Mouse (Mus musculus) cerebellum, postnatal 10 days (tissue): ENCODE data around the gene Rps26.

Source experiments
- DNase-seq, 2 experiments: peaks; one replicate each; pipeline ENCODE4 v3.0.0; 2021; ENCODE audit warnings: mixed read lengths in 2 of 2

Gene Rps26

DNA sequence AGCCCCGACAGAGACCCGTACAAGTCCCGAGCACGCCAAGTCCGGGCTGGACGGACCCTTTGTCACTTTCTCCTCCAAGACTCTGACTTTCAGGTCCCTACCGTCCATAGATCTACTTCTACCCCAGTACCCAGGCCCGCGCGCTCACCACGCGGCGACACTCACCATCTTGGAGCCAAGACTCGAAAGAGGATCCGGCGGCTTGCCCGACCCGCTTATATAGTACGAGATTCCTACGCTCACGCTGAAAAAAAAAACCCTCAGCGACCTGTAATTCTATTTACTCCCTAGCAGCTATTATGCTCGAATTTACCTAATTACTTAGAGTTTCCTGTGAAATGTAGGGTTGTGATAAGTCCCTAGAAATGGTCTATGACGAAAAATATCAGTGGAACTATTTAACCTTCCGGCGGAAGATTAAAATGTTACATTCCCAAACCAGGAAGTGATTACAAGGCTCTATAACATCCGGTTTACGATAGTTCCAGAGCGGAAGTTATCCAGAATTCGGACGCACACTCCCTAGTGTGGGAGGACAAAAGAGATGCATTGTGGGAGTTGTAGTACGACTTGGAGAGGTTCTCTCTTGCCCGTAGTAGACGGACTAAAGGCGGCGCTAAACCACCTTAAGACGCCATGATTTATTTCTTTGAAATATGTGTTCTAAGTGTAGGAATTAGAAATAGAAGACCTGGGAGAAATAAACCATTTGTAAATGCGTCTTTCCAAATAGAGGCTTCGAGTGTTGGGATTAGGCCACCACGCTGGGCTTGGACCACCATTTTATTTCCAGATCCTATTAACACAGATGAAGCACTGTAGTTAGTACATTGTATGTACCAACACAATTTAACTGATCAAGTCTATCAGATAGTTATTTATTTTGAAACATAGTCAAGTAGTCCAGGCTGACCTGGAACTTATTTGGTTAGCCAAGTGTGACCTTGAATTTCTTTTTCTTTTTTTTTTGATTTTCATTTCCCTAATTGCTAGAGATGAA, at the start of gene Rps26:
TSS of gene Rps26 (minus strand) at position 437 of the 1,000 bp plus-strand sequence.
- peak; percentile 93 to 96 for DNase-seq

DNA sequence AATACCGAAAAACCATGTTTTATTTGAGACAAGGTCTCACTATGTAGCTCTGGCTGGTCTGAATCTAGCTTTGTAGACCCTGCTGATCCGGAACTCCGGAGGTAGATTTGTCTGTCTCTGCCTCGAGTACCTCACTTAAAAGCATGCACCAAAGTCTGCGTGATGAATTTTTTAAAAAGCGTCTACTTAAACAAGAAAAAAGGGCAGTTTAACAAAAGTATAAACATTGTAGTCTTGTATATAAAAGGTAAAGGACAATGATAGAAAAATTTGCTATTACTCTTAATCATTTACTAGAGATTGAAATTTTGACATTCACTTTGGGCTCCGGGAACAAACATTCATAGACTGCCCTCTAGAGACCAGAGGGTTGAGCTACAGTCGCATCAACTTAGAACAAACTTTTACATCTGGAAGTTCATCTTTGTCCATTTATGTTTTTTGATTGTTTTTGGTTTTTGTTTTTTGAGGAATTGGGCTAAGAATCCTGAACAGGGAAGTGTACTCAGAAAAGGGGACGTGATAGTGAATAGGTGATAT, 48.0 kb upstream of the Rps26 start:
- DNase-seq: peak; percentile 38 to 59

DNA sequence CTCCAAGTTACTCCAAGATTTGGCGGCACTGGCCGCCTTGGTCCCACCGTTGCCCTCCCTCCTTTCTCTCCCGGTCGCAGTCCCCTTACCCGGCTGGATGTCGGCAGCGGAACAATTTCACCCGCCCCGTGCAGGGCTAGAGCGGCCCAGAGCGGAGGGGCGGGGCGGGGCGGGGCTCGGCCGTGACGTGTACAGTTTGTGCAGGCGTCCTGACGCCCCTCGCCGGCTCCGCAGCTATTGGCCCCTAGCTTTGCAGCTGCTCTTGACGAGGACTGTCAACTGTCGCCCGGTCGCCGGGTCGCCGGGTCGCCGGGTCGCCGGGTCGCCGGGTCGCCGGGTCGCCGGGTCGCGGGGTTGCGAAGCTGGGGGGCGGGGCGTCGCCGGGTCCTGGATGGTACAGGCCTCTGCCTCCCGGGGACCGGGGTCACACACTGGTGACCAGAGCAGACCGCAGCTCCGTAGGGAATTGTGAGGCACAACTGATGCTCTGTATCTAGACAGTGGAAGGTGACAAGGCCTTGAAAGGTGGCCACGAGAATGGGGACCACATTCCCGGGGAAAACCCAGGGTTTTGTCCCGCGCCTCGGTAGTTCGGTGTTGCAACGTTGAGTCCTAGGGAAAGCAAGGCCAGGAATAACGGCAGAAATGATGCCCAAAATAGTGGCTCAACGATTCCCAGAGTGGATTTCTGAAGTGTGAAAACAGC, 47.4 kb upstream of the Rps26 start, which contains the start of gene Suox:
TSS of gene Suox (minus strand) at position 311 of the 706 bp plus-strand sequence.
- DNase-seq: peak; percentile 91 to 94

DNA sequence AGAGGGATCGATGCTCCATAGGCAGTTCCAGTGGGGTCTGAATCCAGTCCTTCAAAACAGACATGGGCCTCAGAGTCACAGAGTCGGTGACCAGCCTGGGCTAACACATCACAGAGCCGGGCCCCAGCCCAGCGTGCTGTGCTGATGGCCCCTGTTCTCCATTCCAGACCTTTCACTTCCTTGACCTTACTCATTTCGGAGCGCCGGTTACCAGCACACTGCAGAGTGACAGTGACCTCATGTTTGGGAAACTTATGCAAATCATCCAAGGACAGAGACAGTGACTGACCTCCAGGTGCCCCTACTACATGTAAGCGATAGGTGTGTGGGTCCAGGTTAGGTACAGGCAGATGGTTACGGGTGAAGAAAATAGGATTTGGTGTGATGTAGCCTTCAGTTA, 44.6 kb upstream of the Rps26 start:
- DNase-seq: no peak

DNA sequence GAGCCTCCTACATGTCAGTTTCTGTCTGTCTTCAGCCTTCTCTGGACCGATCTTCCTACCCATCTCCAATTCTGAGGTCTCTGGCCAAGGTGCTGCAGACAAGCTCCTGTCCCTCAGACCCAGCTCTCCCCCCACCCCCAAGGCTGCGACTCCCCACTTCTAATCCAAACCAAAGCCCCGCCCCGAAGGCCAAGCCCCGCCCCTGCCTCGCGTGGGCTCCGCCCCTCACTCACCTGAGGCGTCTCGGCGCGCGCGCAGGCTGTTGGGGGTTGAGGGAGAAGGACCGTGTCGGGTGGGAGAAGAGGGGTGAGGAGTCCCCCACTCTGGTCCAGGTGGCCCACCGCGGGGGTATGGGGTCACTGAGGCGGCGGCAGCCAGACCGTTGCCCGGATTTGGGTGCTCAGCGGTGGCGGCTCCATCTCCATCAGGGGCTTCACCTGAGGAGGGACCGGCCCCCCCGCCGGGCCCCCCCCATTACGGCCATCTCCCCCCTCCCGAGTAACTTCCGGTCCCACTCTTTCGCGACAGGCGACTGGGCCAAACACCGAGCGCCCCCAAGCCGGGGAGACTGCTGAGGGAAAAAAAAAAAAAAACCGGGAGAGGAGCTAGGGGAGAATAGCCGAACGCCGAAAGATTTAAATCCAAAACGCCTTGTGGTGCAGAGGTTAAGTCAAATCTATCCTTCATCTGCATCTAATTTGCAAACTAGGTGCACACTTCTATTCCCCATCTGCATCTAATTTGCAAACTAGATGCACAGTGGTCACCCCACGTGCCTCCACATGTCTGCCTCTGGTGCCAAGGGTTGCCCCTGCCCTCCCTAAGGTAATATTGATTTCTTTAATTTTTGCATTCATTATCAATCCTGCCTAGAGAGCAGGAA, 42.5 kb upstream of the Rps26 start:
- DNase-seq: peak; percentile 91 to 92

DNA sequence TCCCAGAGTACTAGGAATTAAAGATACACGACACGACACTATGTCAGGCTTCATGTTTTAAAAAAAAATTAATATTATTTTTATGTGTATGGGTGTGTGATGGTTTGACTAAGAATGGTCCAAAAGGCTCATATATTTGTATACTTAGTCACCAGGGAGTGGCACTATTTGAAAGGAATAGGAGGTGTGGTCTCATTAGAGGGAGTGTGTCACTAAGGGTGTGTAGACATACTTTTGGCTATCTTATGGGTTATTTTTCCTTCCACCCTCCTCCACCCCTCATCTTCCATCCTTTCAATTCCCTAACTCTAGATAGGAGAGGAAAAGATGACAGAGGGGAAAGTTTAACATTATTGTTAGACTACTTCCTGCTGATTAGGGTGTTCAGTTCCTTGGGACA, 39.3 kb upstream of the Rps26 start:
- no peak for DNase-seq

DNA sequence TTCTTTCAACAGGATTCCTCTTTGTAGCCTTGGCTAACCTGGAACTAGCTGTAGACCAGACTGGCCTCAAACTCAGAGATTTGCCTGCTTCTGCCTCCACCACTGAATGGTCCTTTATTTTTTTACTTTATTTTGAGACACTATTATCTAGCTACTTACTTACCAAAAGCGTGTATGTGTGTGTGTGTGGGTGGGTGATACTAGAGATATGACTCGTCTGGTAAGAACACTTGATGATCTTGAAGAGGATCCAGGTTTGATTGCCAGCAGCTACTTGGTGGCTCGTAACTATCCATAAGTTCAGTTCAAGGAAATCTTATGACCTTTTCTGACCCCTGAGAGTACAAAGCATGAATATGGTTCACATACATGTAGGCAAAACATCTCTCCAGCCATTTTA, 38.8 kb upstream of the Rps26 start:
- no peak for DNase-seq

DNA sequence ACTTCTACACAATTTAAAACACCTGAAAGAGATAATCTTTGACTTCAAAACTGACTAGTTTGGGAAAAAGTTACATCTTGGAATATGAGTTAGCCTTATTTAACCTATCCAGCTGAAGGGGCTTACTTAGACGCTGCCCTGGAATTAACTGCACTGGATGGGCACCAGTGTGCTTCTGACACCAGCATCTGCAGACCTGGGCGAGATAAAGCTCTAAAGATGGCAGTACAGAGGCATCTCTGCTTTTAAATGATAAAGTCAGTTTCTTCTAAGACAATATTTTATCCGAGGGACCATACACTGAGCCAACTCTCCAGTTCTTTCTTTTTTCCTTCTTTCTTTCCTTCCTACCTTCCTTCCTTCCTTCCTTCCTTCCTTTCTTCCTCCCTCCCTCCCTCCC, 38.3 kb upstream of the Rps26 start:
- no peak for DNase-seq

DNA sequence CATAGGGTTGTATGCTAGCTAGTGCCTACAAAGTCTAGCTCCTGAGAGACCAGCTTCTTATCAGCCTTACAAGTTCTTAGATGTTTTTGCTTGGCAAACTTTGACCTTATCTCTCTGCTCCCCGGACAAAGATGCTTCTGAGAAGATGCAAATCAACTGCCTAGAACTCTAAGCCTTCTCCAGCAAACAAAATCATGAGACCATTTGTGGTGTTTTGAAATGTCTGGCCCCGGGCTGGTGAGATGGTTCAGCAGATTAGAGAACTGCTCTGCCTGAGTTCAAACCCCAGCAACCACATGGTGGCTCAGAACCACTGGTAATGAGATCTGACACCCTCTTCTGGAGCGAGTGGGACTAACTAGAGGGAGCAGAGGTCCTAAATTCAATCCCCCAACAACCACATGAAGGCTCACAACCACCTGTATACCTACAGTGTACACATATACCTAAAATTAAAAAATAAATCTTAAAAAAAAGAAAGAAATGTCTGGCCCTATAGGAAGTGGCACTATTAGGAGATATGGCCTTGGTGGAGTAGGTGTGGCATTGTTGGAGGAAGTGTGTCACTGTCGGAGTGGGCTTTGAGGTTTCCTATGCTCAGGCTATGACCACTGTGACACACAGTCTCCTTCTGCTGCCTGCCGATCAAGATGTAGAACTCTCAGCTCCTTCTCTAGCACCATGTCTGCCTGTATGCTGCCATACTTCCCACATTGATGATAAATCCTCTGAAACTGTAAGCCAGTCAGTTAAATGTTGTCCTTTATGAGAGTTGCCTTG, 37.1 kb upstream of the Rps26 start:
- no peak for DNase-seq

DNA sequence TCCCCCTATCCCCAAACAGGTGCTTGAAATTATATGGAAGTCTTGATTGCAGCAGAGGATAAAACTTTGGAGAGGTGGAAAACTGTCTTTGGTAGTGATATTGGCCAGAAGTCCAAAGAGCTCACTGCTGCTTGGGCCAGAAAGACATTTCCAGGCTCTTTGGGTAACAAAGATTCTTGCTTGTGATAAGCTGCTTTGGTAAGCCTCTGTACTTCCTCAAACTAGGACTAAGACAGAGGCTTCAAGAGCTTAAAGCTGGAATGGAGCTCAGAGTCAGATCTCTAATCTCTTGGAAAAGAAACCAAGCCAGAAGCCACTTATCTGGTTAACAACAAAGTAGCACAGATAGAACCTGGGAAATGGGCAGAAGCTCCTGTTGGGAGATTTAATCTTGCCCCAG, 35.9 kb upstream of the Rps26 start:
- no peak for DNase-seq

DNA sequence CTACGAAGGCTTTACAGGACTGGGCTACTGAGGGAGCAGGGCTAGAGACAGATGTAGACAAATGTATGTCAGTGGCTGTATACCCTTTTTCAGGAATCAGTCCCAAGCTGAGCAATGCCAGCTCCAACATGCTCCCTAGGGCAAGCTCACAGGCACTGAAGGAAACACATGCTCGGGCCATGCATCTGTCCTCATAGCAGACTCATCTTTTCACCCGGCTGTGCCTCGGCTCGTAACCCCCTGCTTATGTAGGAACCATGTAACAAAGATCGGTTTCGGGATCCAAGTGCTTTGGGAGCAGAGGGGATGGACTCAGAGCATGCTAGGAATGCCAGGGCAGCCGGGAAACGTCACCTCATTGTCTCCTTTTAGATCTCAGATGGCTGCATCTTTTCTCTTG, 32.9 kb upstream of the Rps26 start:
- DNase-seq: no peak

DNA sequence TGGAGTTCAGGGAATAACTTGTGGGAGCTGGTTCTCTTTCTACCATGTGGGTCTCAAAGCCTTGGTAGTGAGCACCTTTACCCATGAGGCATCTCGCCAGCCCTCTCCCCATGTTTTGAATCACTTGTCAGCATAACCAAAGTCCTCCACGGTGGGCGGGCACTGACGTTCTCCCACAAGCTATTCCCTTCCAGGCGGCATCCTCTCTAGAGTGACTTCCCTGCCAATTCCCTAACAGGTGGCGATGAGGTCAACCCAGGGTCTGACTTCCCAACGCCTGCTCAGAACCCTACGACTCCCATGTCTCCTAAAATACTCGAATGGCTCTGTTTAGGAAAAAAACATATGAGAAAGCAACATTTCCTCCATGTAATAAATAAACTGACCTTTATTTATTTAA, 31.3 kb upstream of the Rps26 start:
- no peak for DNase-seq

DNA sequence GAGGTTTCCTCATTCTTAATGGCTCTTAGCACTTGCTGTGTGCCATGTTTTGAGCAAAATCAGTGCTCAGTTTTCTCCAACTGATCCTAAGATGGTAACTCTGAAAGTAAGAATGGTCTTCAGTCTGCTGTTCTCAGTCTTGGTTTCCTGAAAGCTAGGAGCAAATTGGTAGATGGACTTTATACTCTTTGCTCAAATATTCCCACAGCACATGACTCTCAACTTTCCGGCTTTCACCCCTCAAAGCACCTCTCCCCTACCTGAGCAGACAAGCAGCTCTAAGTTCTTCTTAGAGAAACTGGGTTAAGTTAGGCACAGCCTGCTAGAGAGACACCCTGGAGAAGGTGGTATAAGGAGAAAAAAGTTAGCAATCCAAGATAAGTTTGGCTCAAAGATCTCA, 30.2 kb upstream of the Rps26 start:
- no peak for DNase-seq

DNA sequence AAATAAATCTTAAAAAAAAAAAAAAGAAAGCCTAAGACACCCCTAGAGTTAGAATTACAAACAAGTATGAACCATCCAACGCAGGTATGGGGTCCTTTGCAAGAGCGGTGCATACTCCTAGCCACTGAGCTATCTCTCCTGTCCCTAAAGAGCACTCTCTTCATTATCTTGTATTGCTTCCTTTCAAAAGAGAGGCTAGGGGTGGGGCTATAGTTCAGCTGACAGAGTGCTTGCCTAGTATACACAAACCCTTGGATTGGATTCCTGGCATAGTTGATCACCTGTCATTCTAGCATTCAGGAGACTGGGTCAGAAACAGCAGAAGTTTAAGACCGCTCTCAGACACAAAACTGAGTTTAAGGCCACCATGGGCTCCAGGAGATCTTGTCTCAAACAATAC, 28.7 kb upstream of the Rps26 start:
- DNase-seq: no peak

DNA sequence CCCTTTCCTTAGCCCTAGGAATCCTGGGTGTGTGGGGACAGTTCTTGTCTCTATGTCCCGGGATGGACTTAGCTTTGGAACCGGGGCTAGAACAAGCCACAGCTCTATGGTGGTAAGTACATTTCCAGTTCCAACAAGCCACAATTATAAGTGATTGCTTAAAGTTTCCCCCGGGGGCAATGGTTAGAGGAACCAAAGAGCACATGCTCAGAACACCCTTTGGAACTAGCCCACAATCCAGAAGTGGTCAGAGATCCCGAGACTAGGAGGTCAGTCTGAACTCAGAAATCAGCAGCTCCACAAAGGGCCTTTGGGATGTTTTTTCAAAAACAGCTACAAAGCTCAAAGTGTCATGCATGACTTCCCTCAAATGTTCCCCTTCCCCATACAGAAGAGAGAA, 27.3 kb upstream of the Rps26 start:
- no peak for DNase-seq

DNA sequence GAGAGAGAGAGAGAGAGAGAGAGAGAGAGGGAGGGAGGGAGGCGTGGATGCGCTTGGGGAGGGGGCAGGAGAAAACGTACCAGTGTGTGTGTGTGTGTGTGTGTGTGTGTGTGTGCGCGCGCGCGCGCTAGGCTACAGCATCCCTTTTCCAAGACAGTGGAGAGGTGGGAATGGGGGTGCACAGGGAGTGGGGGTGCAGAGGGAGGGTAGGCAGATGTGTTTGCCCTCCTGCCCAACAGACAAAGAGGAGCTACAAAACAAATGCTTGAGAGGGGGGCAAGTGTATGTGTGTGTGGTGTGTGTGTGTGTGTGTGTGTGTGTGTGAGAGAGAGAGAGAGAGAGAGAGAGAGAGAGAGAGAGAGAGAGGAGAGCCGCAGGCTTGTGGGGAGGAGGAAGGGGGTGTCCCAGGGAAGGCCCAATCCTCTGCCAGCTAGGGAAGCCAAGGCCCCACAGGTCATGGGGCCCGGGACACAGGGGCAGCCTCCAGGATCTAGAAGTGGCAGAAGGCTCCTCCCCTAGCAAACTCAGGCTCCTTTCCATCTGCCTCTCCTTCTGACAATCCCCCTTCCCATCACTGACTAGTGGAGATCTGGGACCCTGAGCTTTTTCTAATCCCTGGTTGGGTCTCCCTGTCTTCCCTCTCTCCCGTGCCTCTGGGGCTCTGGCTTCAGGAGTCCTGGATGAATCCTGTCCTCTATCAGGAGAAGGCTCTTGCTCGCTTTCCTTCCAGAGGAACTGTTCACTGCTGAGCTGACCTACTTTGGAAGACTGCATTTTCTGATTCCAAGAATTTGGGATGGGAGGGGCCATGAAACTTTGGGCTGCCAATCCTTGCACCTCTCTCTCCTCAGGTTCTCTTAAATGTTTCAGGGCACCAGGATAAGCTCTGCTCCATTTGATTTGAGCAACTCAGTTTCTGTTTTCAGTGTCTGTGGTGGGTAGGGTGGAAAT, 19.9 kb upstream of the Rps26 start:
- DNase-seq: peak; percentile 78 to 82

DNA sequence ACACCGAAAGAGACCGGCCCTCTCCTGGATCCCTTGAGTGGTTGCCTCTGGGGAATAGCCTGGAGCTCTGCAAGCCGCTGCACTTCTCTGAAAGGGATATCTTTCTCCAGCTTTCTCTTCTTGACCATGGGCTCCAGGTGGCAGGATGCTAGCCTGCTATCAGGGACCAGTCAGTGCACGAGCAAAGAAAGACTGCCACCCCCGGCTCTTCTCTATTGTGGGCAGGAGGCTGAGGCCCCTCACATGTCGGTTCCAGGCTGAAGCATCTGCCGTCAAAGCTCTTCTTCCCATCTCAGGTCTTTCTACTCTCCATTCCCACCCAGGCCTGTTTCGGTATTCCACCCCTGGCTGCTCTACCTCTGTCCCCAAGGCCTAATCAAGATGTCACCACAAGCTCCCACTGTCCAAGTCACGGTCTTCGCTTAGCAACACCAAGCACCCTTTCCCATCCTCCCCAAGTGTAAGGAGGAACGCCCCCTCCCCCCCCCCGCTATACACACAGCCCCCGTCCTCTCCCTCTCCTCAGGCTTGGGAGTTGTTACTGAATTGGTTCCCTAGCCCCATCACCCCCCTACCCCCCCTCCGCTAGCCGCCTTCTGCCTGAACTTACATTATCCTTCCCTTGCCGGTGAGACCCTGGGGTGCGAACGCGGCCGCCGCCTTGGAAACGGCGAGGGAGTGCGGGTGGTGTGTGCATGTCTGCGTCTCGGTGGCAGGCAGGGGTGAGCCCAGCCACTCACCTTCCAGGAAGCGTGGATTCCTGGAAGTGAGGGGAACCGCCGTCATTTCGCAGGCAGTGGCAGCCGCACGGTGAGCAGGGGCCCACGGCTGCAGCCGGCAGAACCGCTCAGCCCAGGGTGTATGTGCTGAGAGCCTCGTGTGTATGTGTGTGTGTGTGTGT, 18.8 kb upstream of the Rps26 start, which contains the start of gene Ikzf4:
TSS of gene Ikzf4 (minus strand) at position 881 of the 901 bp plus-strand sequence.
- DNase-seq: peak; percentile 70 to 75

DNA sequence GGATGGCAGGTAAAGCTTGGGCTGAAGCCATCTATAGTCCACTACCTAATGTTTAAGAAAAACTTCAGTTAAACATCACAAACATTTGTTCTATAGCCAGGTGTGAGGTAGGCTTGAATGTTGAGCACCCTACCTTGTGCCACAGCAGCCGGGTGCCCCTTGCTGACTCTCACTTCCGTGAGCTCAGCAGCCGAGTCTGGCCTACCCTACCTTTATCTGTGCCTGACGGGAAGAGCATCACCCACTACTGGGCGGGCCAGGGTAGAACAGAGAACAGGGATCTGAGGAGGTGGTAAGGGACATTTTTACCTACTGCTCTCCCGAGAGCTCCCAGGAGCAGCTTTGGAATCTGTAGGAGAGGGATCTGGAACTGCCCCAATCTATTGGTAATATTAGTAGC, 16.2 kb upstream of the Rps26 start:
- no peak for DNase-seq

DNA sequence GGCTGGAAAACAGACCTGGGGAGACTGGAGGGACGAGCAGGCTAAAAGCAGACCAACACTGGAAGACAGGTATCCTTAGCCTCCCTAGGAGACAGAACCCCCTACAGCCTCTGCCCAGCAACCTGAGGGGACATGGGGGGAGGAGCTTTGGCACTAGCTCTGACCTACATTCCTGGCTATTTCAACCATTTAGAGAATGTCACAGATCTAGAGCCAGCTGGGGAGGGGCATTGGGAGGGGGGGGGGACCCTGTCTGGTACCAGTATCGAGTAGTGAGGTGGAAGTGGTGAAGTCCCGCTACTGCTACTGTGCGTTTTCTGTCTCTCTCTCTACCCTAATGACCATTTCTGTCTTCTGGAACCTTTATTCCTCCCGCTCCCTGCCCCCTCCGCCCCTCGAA, 15.3 kb upstream of the Rps26 start:
- no peak for DNase-seq
